Mouse (Mus musculus) hindbrain, embryonic 16.5 days (tissue): Measurements from ENCODE around the gene Macrod2. TPM values are rescaled to one million over a fixed set of nuclear protein-coding genes. Genes with fewer than 3 reads are reported as not detected.

ENCODE experiments used
- ATAC-seq: fragments of 200-750 bp; cut with Nextera tagmentation; 2 replicates; pipeline ENCODE4 v1.8.0; 2017; ENCODE audit warnings: moderate TSS enrichment, moderate library complexity
- H3K27ac ChIP-seq: fragments of 300-500 bp; sonication (generic); 2 replicates; pipeline ENCODE4 v1.5.1; 2014; ENCODE audit warnings: low read depth, mild to moderate bottlenecking, control low read depth, low read length, moderate library complexity
- H3K27me3 ChIP-seq: fragments of 300-500 bp; sonication (generic); replicated peaks from 2 replicates; pipeline ENCODE4 v1.6.1; 2014; ENCODE audit warnings: low read length; ENCODE audit not compliant: control insufficient read depth, insufficient read depth
- H3K36me3 ChIP-seq: fragments of 300-500 bp; sonication (generic); 2 replicates; pipeline ENCODE4 v1.6.1; 2014; ENCODE audit warnings: mild to moderate bottlenecking, low read length, moderate library complexity, mixed read lengths; ENCODE audit not compliant: control insufficient read depth, insufficient read depth
- H3K4me1 ChIP-seq: fragments of 300-500 bp; sonication (generic); 2 replicates; pipeline ENCODE4 v1.6.1; 2014; ENCODE audit warnings: low read depth, low read length; ENCODE audit not compliant: control insufficient read depth, insufficient read depth
- H3K4me2 ChIP-seq: fragments of 300-500 bp; sonication (generic); 2 replicates; pipeline ENCODE4 v1.6.1; 2014; ENCODE audit warnings: mild to moderate bottlenecking, low read length, control low read depth, moderate library complexity
- H3K4me3 ChIP-seq: fragments of 300-500 bp; sonication (generic); 2 replicates; pipeline ENCODE4 v1.5.1; 2014; ENCODE audit warnings: mild to moderate bottlenecking, low read length, control low read depth, moderate library complexity
- H3K9ac ChIP-seq: fragments of 300-500 bp; sonication (generic); 2 replicates; pipeline ENCODE4 v1.6.1; 2014; ENCODE audit warnings: low read depth, mild to moderate bottlenecking, control low read depth, low read length, moderate library complexity
- H3K9me3 ChIP-seq: fragments of 300-500 bp; sonication (generic); 2 replicates; pipeline ENCODE4 v1.6.1; 2014; ENCODE audit warnings: mild to moderate bottlenecking, low read length, moderate library complexity; ENCODE audit not compliant: control insufficient read depth
- WGBS: fragments of 180-500 bp; shearing (Covaris S2); extraction: QIAGEN DNeasy Blood & Tissue Kit; methylation state at CpG from one replicate; pipeline ENCODE4 v1.1.7; 2014; 5-methylcytosine and 5-hydroxymethylcytosine counted together
- polyA plus RNA-seq: library from polyadenylated mRNA; unstranded; fragments of >200 nt; fragmentation: Nextera tagmentation; extraction: Ambion mirVana; gene quantifications from 2 replicates; pipeline ENCODE4 v1.2.1, GENCODE M21; 2015

Gene Macrod2
- polyA plus RNA-seq, 1 experiment from 2014 or later, result 85.4 TPM

DNA sequence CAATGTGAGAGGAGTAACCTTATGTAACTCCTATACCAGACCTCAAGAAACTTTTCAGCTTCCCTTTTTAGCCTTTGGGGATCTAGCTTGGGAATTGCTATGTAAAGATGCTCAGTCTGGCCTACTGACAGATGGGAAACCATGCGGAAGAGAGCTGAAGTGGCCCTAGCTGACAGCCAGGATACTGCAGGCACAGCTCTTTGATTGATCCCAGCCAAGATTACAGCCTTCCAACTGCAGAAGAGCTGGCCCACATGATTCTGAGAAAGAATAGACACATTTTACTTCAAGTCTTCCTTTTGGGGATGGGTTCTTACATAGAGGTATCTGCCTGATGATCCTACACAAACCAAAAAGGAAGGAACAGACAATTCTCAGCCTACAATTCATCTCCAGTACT lies 387.9 kb downstream of the Macrod2 start:
- H3K9ac ChIP-seq, result no peak overlapping the region
- H3K9me3 ChIP-seq, result no peaks in the 10 kb centered on the region
- no peaks in the 10 kb centered on the region for H3K4me1 ChIP-seq
- no peak; the same call in 1 of the 2 replicates for ATAC-seq
- H3K36me3 ChIP-seq, result no peaks in the 10 kb centered on the region
- no peak overlapping the region for H3K4me3 ChIP-seq
- no peak overlapping the region for H3K27ac ChIP-seq
- no peak overlapping the region for H3K4me2 ChIP-seq
- 75% methylated on average over 1 of the region's 1 CpGs for WGBS
- H3K27me3 ChIP-seq, result no peaks in the 10 kb centered on the region

DNA sequence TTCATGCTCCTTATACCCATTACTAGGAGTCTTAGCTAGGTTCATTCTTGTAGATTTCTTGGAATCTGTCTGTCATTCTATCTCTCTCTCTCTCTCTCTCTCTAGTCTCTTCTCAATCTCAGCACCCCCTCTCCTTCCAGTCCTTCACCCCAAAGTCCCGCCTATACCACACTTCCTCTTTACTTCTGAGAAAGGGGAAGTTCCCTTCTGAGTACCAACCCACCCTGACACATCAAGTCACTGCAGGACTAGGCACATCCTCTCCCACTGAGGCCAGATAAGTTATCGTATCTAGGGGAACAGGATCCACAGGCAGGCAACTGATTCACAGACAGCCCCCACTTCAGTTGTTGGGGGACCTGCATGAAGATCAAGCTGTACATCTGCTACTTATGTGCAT lies 389.5 kb downstream of the Macrod2 start:
- H3K27ac ChIP-seq, result no peak overlapping the region
- WGBS, result 90% methylated on average over 2 of the region's 2 CpGs
- no peaks in the 10 kb centered on the region for H3K36me3 ChIP-seq
- ATAC-seq, result no peak
- no peaks in the 10 kb centered on the region for H3K27me3 ChIP-seq
- no peak overlapping the region for H3K4me2 ChIP-seq
- H3K4me1 ChIP-seq, result no peaks in the 10 kb centered on the region
- no peak overlapping the region for H3K9ac ChIP-seq
- no peak overlapping the region for H3K4me3 ChIP-seq
- no peaks in the 10 kb centered on the region for H3K9me3 ChIP-seq

DNA sequence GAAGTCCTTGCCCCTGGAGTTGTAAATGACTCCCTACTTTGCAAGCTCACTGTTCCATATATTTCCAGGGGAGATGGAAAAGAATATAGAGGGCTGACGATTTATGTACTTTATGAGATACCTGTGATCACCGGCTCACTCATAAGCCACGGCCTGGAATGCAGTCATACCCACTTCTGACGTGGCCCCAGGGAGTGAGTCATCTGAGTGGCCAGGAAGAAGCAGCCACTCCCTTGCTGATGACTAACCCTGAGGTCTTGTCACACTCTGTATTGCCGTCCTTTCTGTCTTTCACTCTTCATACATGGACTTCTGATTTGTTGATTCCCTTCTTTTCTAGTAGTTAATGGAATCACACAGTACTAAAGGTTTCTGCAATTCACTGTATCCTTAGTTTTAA lies 395.3 kb downstream of the Macrod2 start:
- no peaks in the 10 kb centered on the region for H3K4me1 ChIP-seq
- H3K27me3 ChIP-seq, result no peaks in the 10 kb centered on the region
- H3K4me3 ChIP-seq, result no peak overlapping the region
- 82% methylated on average over 5 of the region's 5 CpGs for WGBS
- H3K9ac ChIP-seq, result no peak overlapping the region
- no peaks in the 10 kb centered on the region for H3K36me3 ChIP-seq
- H3K9me3 ChIP-seq, result no peaks in the 10 kb centered on the region
- no peak for ATAC-seq
- no peak overlapping the region for H3K4me2 ChIP-seq
- H3K27ac ChIP-seq, result no peak overlapping the region

DNA sequence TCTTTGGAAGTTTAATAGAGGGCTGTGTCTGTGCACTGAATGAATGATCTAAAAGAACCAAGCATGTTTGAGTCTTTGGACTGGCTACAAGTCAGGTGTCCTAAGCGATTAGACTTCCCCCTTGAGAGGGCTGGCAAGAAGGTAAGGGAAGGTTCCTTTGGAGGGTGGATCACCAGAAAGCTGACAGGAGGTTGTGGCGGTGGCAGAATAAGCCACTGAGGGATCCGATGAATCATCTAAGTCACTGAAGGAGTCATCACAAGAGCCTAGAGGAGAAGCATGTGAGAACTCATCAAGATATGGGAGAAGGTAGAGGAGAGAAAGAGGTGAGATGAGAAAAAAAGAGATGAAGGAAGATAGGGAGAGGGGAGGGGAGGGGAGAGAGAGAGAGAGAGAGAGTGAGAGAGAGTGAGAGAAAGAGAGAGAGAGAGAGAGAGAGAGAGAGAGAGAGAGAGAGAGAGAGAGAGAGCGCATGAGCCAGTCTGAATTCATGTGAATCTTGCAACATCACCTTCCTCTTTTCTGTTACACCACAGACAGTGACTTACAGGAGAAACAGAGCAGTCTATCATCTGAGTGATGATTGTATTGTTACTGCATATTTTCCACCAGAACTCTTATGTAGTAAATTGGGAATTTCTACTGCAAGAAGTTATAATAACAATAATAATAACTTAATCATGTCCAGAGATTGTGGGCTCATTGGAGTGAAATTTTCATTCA lies 398.9 kb downstream of the Macrod2 start:
- no peak overlapping the region for H3K9ac ChIP-seq
- no peaks in the 10 kb centered on the region for H3K9me3 ChIP-seq
- no peak overlapping the region for H3K27ac ChIP-seq
- H3K4me2 ChIP-seq, result no peak overlapping the region
- no peaks in the 10 kb centered on the region for H3K27me3 ChIP-seq
- no peak for ATAC-seq
- no peaks in the 10 kb centered on the region for H3K36me3 ChIP-seq
- 87% methylated on average over 4 of the region's 4 CpGs for WGBS
- H3K4me3 ChIP-seq, result no peak overlapping the region
- H3K4me1 ChIP-seq, result no peaks in the 10 kb centered on the region

DNA sequence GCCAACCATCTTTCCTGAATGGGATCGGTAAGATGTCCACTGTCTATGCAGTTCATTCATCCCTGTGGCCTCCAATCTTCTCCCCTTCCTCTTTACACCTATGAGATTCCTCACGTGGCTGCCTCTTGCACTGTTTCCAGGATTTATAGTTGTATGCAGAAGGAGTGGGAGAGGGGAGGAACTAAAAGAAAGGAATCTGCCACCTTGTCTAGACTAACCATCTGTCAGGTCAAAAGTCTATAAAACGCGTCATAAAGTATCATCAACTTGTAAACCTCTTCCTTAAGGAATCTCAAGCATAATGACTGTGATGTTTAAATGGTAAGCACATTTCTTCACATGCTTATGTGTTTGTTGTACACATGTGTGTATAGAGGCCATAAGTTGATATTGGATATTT lies 416.6 kb downstream of the Macrod2 start:
- Histone ChIP-seq H3K36me3 (no peaks in the 10 kb centered on the region), H3K27ac (no peak overlapping the region), H3K9me3 (no peaks in the 10 kb centered on the region), H3K4me2 (no peak overlapping the region), H3K9ac (no peak overlapping the region), H3K27me3 (no peaks in the 10 kb centered on the region), H3K4me1 (no peaks in the 10 kb centered on the region), H3K4me3 (no peak overlapping the region)
- no peak for ATAC-seq
- 92% methylated on average over 4 of the region's 4 CpGs for WGBS

DNA sequence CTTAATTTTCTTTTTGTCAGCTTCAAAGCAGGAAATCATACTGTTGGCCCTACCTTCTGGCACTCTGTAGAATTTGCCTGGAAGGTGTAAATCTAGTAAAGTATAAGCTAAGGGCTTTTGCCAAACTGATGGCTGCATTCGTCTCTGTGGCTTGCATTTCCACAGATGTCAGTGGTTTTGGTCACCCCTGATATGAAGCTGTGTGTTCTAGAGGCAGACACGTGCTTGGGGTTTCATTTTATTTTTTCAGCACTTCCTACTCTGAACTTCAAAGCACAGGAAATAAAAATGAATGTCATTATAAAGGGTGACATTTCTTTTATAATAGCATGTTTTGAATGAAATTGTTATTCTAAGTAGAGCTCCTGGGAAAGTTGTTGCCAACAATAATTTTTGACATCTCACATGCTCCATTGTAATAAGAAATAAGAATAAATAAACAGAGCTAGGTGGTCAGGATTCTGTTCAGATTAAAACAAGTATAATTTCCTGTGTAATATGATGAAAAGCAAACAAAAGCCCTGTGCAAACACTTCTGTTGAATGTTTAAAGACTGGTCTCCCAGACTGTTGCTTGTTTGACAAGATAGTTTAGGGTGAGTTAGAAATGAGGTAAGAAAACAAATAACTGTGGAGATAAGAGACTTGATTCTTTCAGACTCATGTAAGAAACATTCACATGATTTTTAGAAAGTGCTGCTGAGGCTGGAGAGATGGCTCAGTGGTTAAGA lies 424.4 kb downstream of the Macrod2 start:
- no peaks in the 10 kb centered on the region for H3K4me1 ChIP-seq
- no peaks in the 10 kb centered on the region for H3K36me3 ChIP-seq
- H3K27me3 ChIP-seq, result no peaks in the 10 kb centered on the region
- H3K27ac ChIP-seq, result no peak overlapping the region
- 52% methylated on average over 2 of the region's 2 CpGs for WGBS
- no peak overlapping the region for H3K4me3 ChIP-seq
- ATAC-seq, result no peak
- no peak overlapping the region for H3K9ac ChIP-seq
- H3K4me2 ChIP-seq, result no peak overlapping the region
- no peaks in the 10 kb centered on the region for H3K9me3 ChIP-seq

DNA sequence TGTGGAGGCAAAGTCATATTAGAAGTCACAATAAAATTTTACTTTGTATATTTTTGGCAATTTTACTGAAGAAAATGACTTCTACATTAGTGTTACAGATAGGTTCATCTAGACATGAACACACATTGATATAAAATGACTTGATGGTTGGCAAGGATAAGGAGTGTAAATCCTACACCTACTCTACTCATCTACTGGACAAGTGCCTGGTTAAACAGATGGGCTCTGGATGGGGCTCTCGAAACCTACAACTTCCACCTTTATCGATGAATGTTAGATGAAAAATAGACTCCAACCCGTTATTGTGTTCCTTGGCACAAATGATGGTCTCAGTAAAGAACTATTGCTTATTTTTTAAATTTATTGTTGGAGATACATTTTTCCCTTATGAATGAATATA lies 427.3 kb downstream of the Macrod2 start:
- Histone ChIP-seq H3K27me3 (no peaks in the 10 kb centered on the region), H3K9me3 (no peaks in the 10 kb centered on the region), H3K36me3 (no peaks in the 10 kb centered on the region), H3K4me2 (no peak overlapping the region), H3K9ac (no peak overlapping the region), H3K4me3 (no peak overlapping the region), H3K27ac (no peak overlapping the region), H3K4me1 (no peaks in the 10 kb centered on the region)
- WGBS, result 88% methylated on average over 3 of the region's 3 CpGs
- ATAC-seq, result no peak

DNA sequence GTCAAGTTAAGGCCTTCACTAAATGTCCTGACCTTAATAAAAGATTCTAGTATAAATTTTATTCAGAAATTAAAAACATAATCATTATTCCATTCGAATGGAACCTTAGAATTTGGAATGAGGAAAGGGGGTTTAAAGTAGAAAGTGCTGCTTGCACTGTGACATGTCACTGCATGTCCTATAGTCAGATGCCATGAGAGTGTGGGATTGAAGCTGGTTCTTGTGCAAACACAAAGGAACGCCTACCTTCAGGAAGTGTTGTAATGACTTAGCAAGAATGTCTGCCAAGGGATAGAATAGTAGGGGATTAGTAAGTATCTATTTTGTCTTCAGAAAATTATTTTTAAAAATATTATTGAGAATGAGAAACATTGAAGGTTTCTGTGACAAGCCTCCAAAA lies 431.1 kb downstream of the Macrod2 start:
- no peak overlapping the region for H3K27ac ChIP-seq
- H3K36me3 ChIP-seq, result no peaks in the 10 kb centered on the region
- H3K4me2 ChIP-seq, result no peak overlapping the region
- ATAC-seq, result no peak
- H3K4me3 ChIP-seq, result no peak overlapping the region
- WGBS, result 73% methylated on average over 2 of the region's 2 CpGs
- no peaks in the 10 kb centered on the region for H3K27me3 ChIP-seq
- no peak overlapping the region for H3K9ac ChIP-seq
- no peaks in the 10 kb centered on the region for H3K4me1 ChIP-seq
- H3K9me3 ChIP-seq, result no peaks in the 10 kb centered on the region

DNA sequence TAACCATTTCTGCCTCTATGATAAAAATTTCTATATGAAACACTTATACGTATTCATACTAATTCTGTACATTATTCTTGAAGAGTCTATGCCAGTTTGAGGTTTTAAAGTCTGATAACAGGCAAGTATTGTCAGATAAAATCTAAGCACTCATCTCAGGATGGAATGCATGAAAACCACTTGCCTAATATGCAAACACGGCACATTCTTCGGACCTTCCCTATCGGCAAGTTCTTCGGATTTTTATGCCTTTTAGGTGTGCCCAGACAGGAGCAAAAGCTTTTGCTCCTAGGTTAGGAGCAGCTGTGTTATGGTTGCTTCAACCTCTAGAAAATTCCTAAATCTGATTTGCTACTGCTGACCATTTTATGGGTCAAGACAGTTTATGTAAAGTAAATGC lies 433.8 kb downstream of the Macrod2 start:
- Histone ChIP-seq H3K9ac (no peak overlapping the region), H3K4me3 (no peak overlapping the region), H3K27ac (no peak overlapping the region), H3K9me3 (no peaks in the 10 kb centered on the region), H3K4me1 (no peaks in the 10 kb centered on the region), H3K27me3 (no peaks in the 10 kb centered on the region), H3K36me3 (no peaks in the 10 kb centered on the region), H3K4me2 (no peak overlapping the region)
- WGBS, result 92% methylated on average over 5 of the region's 5 CpGs
- no peak for ATAC-seq
